Mouse (Mus musculus): ENCODE data around the gene Hist1h2bh. TPM values are rescaled to one million over a fixed set of nuclear protein-coding genes. Genes with fewer than 3 reads are reported as not detected.
"Not testable (repeated sequence)": the region's sequence is repeated elsewhere in the genome, so short reads cannot be mapped to it uniquely, and the experiment has no call there.

The Hist1h2bh gene
- total RNA-seq, 2 experiments from 2014 or later = 0.54 to 0.67 TPM

GRCm38 (mm10) chr13:23552962-23553361, 9.8 kb upstream of the Hist1h2bh start, which contains the start of gene Hist1h1d:
TSS of gene Hist1h1d (plus strand) at chr13:23553262.
- no peak for DNase-seq (ENCODE audit: low spot score in 2 of 2)

- no peak for DNase-seq (ENCODE audit: low spot score in 2 of 2)
Observed at GRCm38 (mm10) chr13:23551931-23552914, 9.0 kb upstream of the Hist1h2bh start.

- DNase-seq (ENCODE audit: low spot score in 2 of 2) = peak; percentile 83 to 94
Observed at GRCm38 (mm10) chr13:23551146-23551834, 8.1 kb upstream of the Hist1h2bh start, which contains the start of gene Hist1h4f. TSS of gene Hist1h4f (minus strand) at chr13:23551648.

- no peak for DNase-seq (ENCODE audit: low spot score in 2 of 2)
Observed at GRCm38 (mm10) chr13:23550761-23551145, 7.6 kb upstream of the Hist1h2bh start.

GRCm38 (mm10) chr13:23546694-23547093, 3.5 kb upstream of the Hist1h2bh start:
- DNase-seq (ENCODE audit: low spot score in 2 of 2) = no peak

- DNase-seq (ENCODE audit: low spot score in 2 of 2) = not testable (repeated sequence)
Observed at GRCm38 (mm10) chr13:23544787-23545120, 1.6 kb upstream of the Hist1h2bh start.

GRCm38 (mm10) chr13:23543965-23544786, 984 bp upstream of the Hist1h2bh start, which contains the start of gene Hist1h3f:
TSS of gene Hist1h3f (plus strand) at chr13:23544052.
- DNase-seq (ENCODE audit: low spot score in 2 of 2) = peak; percentile 59 to 66

- DNase-seq (ENCODE audit: low spot score in 2 of 2) = not testable (repeated sequence)
Observed at GRCm38 (mm10) chr13:23542225-23542980, 789 bp downstream of the Hist1h2bh start.

- DNase-seq (ENCODE audit: low spot score in 2 of 2) = no peak
Observed at GRCm38 (mm10) chr13:23541497-23541896, 1.7 kb downstream of the Hist1h2bh start.

GRCm38 (mm10) chr13:23539821-23540220, 3.4 kb downstream of the Hist1h2bh start:
- not testable (repeated sequence) for DNase-seq (ENCODE audit: low spot score in 2 of 2)

GRCm38 (mm10) chr13:23538249-23538648, 4.9 kb downstream of the Hist1h2bh start:
- DNase-seq (ENCODE audit: low spot score in 2 of 2) = no peak

- no peak for DNase-seq (ENCODE audit: low spot score in 2 of 2)
Observed at GRCm38 (mm10) chr13:23537006-23537710, 6.0 kb downstream of the Hist1h2bh start.

GRCm38 (mm10) chr13:23536076-23536822, 6.9 kb downstream of the Hist1h2bh start:
- no peak for DNase-seq (ENCODE audit: low spot score in 2 of 2)

- DNase-seq (ENCODE audit: low spot score in 2 of 2) = peak; percentile 88 to 91
Observed at GRCm38 (mm10) chr13:23535137-23536075, 7.8 kb downstream of the Hist1h2bh start, which contains the start of gene Hist1h3g. TSS of gene Hist1h3g (plus strand) at chr13:23535422.

GRCm38 (mm10) chr13:23534368-23535131, 8.6 kb downstream of the Hist1h2bh start:
- no peak for DNase-seq (ENCODE audit: low spot score in 2 of 2)

- DNase-seq (ENCODE audit: low spot score in 2 of 2) = peak; percentile 58 to 72
Observed at GRCm38 (mm10) chr13:23533560-23534367, 9.4 kb downstream of the Hist1h2bh start, which contains the start of gene Hist1h2af. TSS of gene Hist1h2af (plus strand) at chr13:23533906.
